Mouse (Mus musculus): Measurements from ENCODE around the gene Zfp791.
"Not testable (repeated sequence)": the region's sequence is repeated elsewhere in the genome, so short reads cannot be mapped to it uniquely, and the experiment has no call there.

- TF ChIP-seq CTCF (IDR thresholded peaks at IDR 0.05; ENCODE audit: extremely low read depth, insufficient read length, insufficient replicate concordance, low read depth, low read length); POLR2A (IDR thresholded peaks at IDR 0.05; ENCODE audit: low read depth, low read length): not testable (repeated sequence)
Observed at GRCm38 (mm10) chr8:85135690-85136089, 12.8 kb upstream of the Zfp791 start.

Data from small intestine, adult 2 months (tissue).